Mouse (Mus musculus) liver, embryonic 14.5 days (tissue): ENCODE data around the gene Olfr807.

ENCODE experiments used
- CTCF ChIP-seq: IDR thresholded peaks from 2 replicates; pipeline ENCODE4 v1.5.1; 2016; ENCODE audit warnings: antibody characterized with exemption, low read depth, control low read depth
- EP300 ChIP-seq: IDR thresholded peaks from 2 replicates; pipeline ENCODE4 v1.6.1; 2016; ENCODE audit warnings: antibody characterized with exemption, low read depth

DNA sequence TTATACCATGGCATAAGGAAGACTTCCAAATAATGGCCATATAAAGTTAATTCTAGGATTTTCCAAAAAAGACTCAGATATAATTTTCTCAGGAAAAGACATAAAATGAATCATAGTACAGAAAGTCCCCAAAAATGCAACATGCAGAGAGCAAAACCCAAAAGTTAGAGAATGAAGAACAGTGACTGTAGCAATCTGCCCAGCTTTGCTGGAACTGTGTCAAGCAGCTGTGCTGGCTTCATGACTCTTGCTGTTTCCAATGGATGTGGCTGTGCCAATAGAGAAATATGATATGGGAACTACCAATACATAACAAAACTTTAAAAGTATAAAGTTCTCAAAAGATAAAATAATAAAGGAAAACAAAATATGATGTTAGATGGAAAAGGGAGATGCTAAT lies 20.5 kb upstream of the Olfr807 start:
- TF ChIP-seq EP300 (no peak), CTCF (no peak)
